Mouse (Mus musculus): Measurements from ENCODE around the gene Igbp1. TPM values are rescaled to one million over a fixed set of nuclear protein-coding genes. Genes with fewer than 3 reads are reported as not detected.

The Igbp1 gene
- polyA plus RNA-seq (2012): 17.3 and 22.5 TPM in 2 replicates

GRCm38 (mm10) chrX:100494068-100494978 lies at the start of gene Igbp1:
Gene Igbp1, plus strand, starts transcription at chrX:100494291.
- TF ChIP-seq GATA1 (IDR thresholded peaks at IDR 0.05; ENCODE audit: low read length): no peak

- no peak for TF ChIP-seq GATA1 (IDR thresholded peaks at IDR 0.05; ENCODE audit: low read length)
These were observed 26.0 kb upstream of the Igbp1 start for GRCm38 (mm10) chrX:100468047-100468446.

GRCm38 (mm10) chrX:100470126-100470525 lies 24.0 kb upstream of the Igbp1 start:
- TF ChIP-seq GATA1 (IDR thresholded peaks at IDR 0.05; ENCODE audit: low read length): no peak

- no peak for TF ChIP-seq GATA1 (IDR thresholded peaks at IDR 0.05; ENCODE audit: low read length)
These were observed 22.6 kb upstream of the Igbp1 start for GRCm38 (mm10) chrX:100471491-100471890.

GRCm38 (mm10) chrX:100475569-100476223 lies 18.4 kb upstream of the Igbp1 start:
- no peak for TF ChIP-seq GATA1 (IDR thresholded peaks at IDR 0.05; ENCODE audit: low read length)

GRCm38 (mm10) chrX:100480317-100480716 lies 13.8 kb upstream of the Igbp1 start:
- TF ChIP-seq GATA1 (IDR thresholded peaks at IDR 0.05; ENCODE audit: low read length): no peak

GRCm38 (mm10) chrX:100493500-100494067 lies 507 bp upstream of the Igbp1 start:
- TF ChIP-seq GATA1 (IDR thresholded peaks at IDR 0.05; ENCODE audit: low read length): no peak

GRCm38 (mm10) chrX:100504175-100504851 lies 10.2 kb downstream of the Igbp1 start:
- TF ChIP-seq GATA1 (IDR thresholded peaks at IDR 0.05; ENCODE audit: low read length): no peak

- TF ChIP-seq GATA1 (IDR thresholded peaks at IDR 0.05; ENCODE audit: low read length): no peak
These were observed 14.1 kb downstream of the Igbp1 start for GRCm38 (mm10) chrX:100508164-100508563.

GRCm38 (mm10) chrX:100509921-100510320 lies 15.8 kb downstream of the Igbp1 start:
- no peak for TF ChIP-seq GATA1 (IDR thresholded peaks at IDR 0.05; ENCODE audit: low read length)

- TF ChIP-seq GATA1 (IDR thresholded peaks at IDR 0.05; ENCODE audit: low read length): no peak
These were observed 22.6 kb downstream of the Igbp1 start for GRCm38 (mm10) chrX:100516683-100517082.

GRCm38 (mm10) chrX:100517626-100518025 lies 23.5 kb downstream of the Igbp1 start:
- TF ChIP-seq GATA1 (IDR thresholded peaks at IDR 0.05; ENCODE audit: low read length): no peak

GRCm38 (mm10) chrX:100518532-100518931 lies 24.4 kb downstream of the Igbp1 start:
- TF ChIP-seq GATA1 (IDR thresholded peaks at IDR 0.05; ENCODE audit: low read length): no peak

GRCm38 (mm10) chrX:100524471-100524870 lies 30.4 kb downstream of the Igbp1 start, which contains the start of gene Dgat2l6:
Gene Dgat2l6, plus strand, starts transcription at chrX:100524838.
- TF ChIP-seq GATA1 (IDR thresholded peaks at IDR 0.05; ENCODE audit: low read length): no peak

GRCm38 (mm10) chrX:100556026-100556425 lies 61.9 kb downstream of the Igbp1 start:
- no peak for TF ChIP-seq GATA1 (IDR thresholded peaks at IDR 0.05; ENCODE audit: low read length)

- TF ChIP-seq GATA1 (IDR thresholded peaks at IDR 0.05; ENCODE audit: low read length): no peak
These were observed 71.6 kb downstream of the Igbp1 start for GRCm38 (mm10) chrX:100565696-100566095.

Other genes with a start within 250 kb of the Igbp1 start
- gene Otud6a, start 65.3 kb upstream of the Igbp1 start, polyA plus RNA-seq (2012): not detected in 2 replicates
- 0.05 TPM in 1 of 2 replicates, not detected in the other for gene Awat2, start 51.6 kb upstream of the Igbp1 start, polyA plus RNA-seq (2012)
- not detected in 2 replicates for gene Dgat2l6, start 30.5 kb downstream of the Igbp1 start, polyA plus RNA-seq (2012)
- not detected in 2 replicates for gene Awat1, start 78.0 kb downstream of the Igbp1 start, polyA plus RNA-seq (2012)
- not detected in 2 replicates for gene P2ry4, start 100.6 kb downstream of the Igbp1 start, polyA plus RNA-seq (2012)
- not detected in 2 replicates for gene Arr3, start 111.2 kb downstream of the Igbp1 start, polyA plus RNA-seq (2012)
- 3.3 and 4.2 TPM in 2 replicates for gene Kif4, start 131.4 kb downstream of the Igbp1 start, polyA plus RNA-seq (2012)
- gene Pdzd11, start 132.3 kb downstream of the Igbp1 start, polyA plus RNA-seq (2012): 4.8 and 9.9 TPM in 2 replicates
- not detected in 2 replicates for gene Gdpd2, start 235.6 kb downstream of the Igbp1 start, polyA plus RNA-seq (2012)

Measured in G1E-ER4 (cell line).